Mouse (Mus musculus): Measurements from ENCODE around the gene Tirap.
"Not testable (repeated sequence)": the region's sequence is repeated elsewhere in the genome, so short reads cannot be mapped to it uniquely, and the experiment has no call there.

Gene Tirap

GRCm38 (mm10) chr9:35188700-35189099, 11.4 kb downstream of the Tirap start:
- DNase-seq (ENCODE audit: low read depth, low spot score): no peak

DNA sequence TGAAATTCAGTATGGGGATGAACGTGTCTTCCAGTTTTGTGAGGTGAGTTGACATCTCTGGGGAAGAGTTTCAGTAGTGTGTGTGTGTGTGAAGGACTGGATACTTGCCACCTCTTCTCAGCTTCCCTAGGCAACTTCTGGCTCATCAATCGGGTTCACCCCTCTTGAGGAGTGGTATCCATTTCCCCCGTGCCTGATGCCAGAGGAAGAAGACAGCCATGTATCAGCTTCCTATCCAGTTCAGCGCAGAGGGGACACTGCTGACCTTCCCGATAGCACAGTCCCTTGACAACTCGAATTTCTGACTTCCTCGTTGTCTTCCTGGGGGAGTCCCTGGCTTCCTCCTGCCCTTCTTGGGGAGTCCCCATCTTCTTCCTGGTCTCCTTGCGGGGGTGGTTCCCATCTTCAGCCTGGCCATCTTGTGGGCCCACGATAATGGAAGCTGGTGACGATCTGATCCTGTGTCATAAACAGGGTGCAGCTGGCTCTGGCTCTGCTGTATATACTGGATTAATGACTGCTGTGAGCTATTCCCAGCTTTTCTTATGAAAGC, 12.7 kb downstream of the Tirap start:
- no peak for DNase-seq (ENCODE audit: low read depth, low spot score)

DNA sequence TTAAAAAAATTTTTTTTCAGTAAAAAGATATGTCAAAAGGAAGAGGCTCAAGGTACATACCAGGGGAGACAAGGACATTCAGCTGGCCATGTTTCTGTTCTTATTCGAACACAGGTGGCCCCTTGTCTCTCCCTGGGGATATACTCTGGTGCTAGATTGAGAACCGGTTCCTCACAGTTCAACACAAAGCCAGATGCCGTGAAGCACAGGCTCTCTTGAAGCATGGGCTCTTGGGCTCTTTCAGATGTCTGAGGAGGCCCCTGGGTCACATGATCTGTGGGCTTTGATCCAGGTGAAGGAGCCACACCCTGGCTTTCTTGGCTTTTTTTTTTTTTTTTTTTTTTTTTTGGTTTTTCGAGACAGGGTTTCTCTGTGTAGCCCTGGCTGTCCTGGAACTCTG, 13.7 kb downstream of the Tirap start:
- DNase-seq (ENCODE audit: low read depth, low spot score): no peak

DNA sequence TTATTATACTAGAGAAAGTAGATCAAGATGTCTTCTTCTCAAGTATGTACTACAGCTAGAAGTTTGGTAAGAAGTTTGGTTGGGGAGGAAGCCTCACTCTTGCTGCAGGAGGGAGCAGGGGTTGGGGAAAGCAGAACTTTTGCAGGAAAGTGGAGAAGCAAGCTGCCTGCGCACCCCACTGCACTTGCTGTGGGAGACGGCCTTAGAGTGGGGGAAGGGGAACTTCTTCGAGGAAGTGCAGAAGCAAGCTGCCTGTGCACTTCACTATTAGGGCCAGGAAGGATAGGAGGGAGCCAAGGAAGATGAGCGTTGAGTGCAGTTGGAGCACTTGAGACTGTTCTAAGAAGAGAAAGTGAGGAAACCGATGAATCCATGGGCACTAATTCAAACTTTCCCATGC, 16.7 kb downstream of the Tirap start:
- DNase-seq (ENCODE audit: low read depth, low spot score): no peak

DNA sequence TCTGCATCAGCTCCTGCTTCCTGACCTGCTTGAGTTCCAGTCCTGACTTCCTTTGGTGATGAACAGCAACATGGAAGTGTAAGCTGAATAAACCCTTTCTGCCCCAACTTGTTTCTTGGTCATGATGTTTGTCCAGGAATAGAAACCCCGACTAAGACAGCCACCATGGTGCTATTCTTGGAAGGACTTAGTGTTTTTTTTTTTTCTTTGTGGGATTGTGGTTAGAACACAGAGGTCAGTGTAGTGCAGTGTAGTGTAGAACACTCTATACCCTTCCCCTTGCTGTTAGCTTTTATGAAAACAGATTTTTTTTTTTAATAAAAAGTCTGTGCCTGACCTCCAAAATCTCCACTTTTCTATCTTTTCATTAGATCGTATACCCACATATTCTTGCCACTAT, 17.3 kb downstream of the Tirap start:
- DNase-seq (ENCODE audit: low read depth, low spot score): no peak

DNA sequence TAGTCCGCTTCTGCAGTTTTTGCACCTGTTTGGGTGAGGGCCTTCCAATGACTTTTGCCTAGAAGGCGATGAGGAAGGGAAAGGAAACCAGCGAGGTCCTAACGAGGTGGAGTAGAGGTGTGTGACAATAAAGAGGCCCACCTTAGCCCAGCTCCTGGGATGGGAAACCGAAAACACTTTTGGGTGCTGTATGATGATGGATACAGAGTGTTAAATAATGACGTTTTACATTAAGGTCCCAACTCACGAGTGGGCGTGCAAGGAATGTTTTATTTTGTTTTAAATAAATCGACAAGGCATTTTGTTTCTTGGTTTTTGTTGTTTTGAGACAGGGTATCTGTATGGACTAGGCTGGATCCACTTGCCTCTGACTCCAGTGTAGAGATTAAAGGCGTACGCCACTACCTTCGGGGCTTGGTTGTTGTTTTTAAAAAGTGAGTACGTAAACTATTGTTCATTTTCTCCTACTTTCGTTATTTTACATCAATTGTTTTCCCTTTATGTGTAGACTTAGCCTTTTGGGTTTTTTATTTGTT, 23.9 kb downstream of the Tirap start:
- DNase-seq (ENCODE audit: low read depth, low spot score): no peak

- DNase-seq (ENCODE audit: low read depth, low spot score): peak; percentile 83
Observed at GRCm38 (mm10) chr9:35175251-35176123, 24.6 kb downstream of the Tirap start, which contains the start of gene Dcps. TSS of gene Dcps (minus strand) at chr9:35176061.

DNA sequence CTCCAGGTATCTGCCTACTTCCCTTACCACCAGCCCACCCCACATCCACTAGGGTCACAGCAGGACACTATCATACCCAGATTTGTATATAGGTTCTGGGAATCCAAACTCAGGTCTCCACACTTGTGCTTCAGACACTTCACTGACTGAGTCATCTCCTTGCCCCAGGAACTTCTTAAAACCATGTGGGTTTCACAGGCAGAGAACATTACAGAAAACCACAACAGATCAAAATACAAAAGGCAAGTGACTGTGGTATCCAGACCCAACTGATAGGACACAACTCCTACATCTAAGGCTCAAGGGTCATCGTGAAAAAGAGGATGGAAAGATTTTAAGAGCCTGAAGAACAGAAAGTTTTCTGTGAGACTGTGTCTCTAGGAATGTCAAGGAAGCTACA, 26.8 kb downstream of the Tirap start:
- no peak for DNase-seq (ENCODE audit: low read depth, low spot score)

- no peak for DNase-seq (ENCODE audit: low read depth, low spot score)
Observed at GRCm38 (mm10) chr9:35170071-35170470, 30.0 kb downstream of the Tirap start.

DNA sequence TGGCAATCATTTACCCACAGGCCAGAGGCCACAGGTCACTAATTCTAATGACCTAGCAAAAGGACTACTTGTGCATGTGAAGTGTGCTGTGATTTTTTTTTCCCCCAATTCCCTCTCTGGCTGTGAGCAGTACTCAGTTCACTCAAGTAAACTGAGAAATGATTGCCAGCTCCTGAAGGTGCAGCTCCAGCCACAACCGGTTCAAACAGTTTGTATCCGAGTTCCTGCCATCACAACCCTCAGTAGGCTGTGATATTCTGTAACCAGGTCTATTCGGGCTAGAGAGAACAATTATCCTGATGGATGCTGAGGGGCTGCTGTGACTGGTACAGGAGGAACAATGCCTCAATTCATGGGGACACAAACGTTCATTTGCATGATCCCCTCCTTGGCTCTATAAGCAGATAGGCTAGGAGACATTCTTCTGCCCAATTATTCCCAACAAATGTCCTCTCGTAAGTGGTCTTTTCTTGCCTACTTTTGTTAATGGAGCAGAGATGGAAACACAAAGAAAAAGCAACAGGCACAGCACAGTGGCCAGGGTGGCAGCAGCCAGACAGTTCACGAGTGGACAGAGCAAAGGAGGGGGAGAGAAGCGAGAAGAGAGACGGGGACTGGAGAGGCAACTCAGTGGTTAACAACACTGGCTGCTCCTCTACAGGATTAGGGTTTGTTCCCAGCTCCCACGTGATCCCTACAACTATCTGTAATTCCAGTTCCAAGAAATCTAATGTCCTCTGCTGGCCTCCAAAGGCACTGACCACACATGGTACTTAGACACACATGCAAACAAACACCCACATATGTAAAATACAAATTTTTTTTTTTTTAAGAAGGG, 33.1 kb downstream of the Tirap start:
- DNase-seq (ENCODE audit: low read depth, low spot score): no peak

DNA sequence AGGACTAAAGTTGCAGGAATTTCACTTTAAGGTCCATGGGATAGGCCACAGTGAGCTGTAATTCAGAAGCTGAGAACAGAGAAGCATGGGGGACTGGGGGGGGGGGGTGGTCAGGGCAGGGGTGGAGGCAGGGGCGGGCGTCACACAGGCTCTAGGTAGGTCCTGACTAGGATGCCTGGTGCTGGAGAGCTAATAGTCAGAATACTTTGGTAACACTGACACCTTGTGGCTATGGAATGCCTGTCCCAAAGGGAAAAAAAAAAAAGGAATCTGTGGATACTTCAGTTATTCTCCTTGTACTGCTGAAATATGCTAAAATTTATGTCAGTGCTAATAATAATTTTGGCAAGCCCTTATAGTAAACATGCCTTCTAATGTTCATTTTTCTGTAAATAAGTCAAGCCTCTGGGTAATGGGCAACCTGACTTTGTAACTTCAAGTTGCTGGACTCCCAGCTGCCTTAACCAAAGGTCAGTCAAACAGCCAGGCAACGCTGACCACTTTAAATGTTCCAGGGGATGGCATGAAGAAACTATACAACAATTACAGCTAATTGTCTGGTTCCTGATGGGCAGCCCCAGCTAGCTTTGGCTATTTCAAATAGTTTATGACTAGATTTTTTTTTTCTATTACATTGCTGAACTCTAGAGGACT, 33.8 kb downstream of the Tirap start:
- peak; percentile 40 for DNase-seq (ENCODE audit: low read depth, low spot score)

GRCm38 (mm10) chr9:35164142-35164874, 35.8 kb downstream of the Tirap start:
- DNase-seq (ENCODE audit: low read depth, low spot score): no peak

DNA sequence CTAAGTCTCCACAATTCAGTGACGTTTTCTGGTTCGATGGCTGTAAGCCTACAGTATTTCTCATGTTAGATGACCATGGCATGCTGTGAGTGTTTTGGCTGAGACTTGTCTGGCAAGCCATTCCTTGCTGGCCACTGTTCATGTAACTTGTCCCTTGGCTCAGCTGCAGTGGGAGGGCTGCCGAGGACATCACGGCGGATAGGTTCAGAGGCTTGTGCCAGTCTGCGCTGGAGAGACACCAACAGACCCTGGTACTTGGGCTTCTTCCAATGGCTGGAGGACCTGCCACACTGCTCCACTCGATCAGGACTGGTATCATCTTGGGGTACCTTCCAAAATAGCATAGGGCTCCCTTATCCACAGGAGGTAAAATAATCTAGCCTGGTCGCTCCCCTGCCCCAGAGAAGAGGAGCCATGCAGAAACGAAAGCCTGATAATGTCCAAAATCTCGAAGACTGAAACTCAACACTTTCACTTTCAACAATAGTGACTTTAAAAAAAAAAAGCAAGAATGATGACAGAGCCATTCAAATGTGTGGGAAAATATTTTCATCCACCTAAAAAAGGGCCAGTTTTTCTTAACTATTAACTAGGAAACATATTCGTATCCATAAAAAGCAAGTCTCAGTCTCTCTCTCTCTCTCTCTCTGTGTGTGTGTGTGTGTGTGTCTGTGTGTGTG, 36.9 kb downstream of the Tirap start:
- DNase-seq (ENCODE audit: low read depth, low spot score): no peak

GRCm38 (mm10) chr9:35161721-35162120, 38.4 kb downstream of the Tirap start:
- DNase-seq (ENCODE audit: low read depth, low spot score): no peak

DNA sequence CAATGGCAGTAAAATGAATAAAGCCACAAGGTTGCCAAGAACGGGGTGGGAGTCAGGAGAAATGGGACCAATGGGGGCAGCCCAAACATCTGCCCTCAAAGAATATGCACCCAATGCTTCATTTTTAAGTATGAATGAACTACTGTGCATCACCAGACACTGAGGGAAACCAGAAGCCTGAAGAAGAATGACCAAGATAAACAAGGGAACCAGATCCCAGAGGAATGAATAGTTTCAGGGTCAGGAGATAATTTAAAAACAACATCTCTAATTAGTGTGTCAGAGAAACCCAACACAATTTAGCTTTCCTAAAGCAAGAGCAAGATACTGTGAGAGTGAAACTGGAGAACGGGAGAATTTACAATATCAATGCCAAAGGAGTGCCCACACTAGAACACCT, 39.4 kb downstream of the Tirap start:
- DNase-seq (ENCODE audit: low read depth, low spot score): no peak

- DNase-seq (ENCODE audit: low read depth, low spot score): no peak
Observed at GRCm38 (mm10) chr9:35158477-35158876, 41.6 kb downstream of the Tirap start.

DNA sequence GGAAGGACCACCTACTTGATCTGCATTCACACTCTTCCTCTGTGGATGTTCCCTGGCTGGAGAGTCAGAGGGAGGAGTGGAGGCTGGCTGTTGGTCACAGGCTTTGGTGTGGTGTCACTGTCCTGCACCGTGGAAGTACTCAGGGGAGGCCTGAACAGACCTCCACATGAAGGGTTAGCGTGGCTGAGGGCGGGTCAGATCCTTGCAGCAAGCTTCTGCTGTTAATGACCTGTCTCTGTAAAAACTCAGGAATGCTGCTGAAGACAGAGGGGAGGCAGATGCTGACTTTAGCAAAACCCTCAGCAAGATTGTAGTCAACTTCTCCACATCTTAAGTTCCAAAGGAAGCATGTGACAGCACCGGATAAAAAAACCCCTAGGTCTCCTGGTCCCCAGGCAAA, 43.2 kb downstream of the Tirap start:
- DNase-seq (ENCODE audit: low read depth, low spot score): no peak

DNA sequence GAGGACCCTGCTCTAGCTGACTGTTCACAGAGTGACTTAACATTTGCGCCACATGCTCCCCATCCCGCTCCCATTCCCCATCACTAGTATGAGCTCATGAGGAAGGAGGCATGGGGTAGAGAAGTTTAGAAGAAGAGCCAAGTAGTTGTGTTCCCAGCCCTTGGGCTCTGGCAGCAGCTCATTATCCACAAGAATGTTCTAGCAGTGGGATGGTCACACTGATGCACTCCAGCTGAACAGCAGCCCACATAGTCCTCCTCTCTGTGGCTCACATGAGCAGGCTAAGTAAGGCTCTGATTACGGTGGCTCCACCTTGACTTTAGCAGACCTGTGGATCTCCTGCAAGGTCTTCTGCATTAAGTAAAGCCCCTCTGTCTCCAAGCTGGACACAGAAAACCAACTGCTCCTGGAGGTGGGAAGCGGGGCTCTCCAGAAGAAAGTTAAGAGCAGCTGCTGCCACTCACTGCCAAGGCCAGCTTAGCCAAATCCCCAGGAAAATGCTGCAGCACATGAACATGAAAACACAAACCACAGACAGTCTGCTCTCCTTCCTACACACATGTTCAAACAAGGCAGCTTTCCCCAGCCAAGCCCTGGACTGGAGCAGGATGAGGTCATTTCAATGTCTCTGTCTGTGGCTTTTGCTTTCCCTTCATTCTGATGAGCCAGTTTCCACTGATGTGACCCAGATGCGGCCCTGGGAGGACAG, 43.9 kb downstream of the Tirap start:
- DNase-seq (ENCODE audit: low read depth, low spot score): no peak

DNA sequence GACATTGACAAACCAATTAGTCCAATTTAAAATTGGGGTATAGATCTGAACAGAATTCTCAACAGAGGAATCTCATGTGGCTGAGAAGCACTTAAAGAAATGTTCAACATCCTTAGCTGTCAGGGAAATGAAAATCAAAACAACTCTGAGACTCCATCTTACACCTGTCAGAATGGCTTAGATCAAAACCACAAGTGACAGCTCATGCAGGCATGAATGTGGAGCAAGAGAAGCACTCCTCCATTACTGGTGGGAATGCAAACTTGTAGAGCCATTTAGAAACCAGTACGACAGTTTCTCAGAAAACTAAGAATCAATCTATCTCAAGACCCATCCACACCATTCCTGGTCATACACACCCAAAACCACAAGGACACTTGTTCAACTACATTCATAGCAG, 47.2 kb downstream of the Tirap start:
- DNase-seq (ENCODE audit: low read depth, low spot score): no peak

DNA sequence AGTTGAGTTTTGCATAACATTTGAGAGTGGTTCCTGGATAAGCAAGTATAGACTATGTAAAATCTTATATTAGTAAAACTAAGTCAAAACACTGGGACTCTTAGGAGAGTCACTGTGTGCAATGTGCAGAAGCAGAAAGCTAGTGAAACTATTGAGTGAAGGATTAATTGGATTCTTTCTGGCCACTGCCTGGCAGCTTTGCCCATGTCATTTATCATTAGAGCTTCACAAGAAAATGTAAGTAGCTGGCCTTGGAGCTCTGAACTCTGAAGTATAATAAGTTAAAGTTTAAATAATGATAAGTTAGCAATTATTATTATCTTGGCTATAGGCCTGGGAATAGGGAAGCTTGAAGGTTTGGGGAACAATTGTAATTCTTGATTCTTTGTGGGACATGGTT, 51.3 kb downstream of the Tirap start:
- not testable (repeated sequence) for DNase-seq (ENCODE audit: low read depth, low spot score)

All from retina, adult 2 months (tissue).